Mouse (Mus musculus) kidney, embryonic 16.5 days (tissue): Measurements from ENCODE around the gene Wsb1. TPM values are rescaled to one million over a fixed set of nuclear protein-coding genes. Genes with fewer than 3 reads are reported as not detected.
A peak's percentile ranks its signal among the peaks of the same experiment; 100 is the strongest.

Source experiments
- ATAC-seq: fragments of 200-750 bp; cut with Nextera tagmentation; 2 replicates; pipeline ENCODE4 v1.8.0; 2017; ENCODE audit warnings: moderate TSS enrichment; ENCODE audit not compliant: low FRiP score, low TSS enrichment
- H3K27ac ChIP-seq: fragments of 300-500 bp; sonication (generic); 2 replicates; pipeline ENCODE4 v1.5.1; 2014; ENCODE audit warnings: low read length
- H3K27me3 ChIP-seq: fragments of 300-500 bp; sonication (generic); 2 replicates; pipeline ENCODE4 v1.6.1; 2014; ENCODE audit warnings: low read length, control low read depth, mixed read lengths; ENCODE audit not compliant: insufficient read depth
- H3K36me3 ChIP-seq: fragments of 300-500 bp; sonication (generic); 2 replicates; pipeline ENCODE4 v1.6.1; 2014; ENCODE audit warnings: low read length, control low read depth, mixed read lengths; ENCODE audit not compliant: insufficient read depth
- H3K4me1 ChIP-seq: fragments of 300-500 bp; sonication (generic); 2 replicates; pipeline ENCODE4 v1.6.1; 2014; ENCODE audit warnings: low read length, control low read depth, mixed read lengths; ENCODE audit not compliant: insufficient read depth
- H3K4me2 ChIP-seq: fragments of 300-500 bp; sonication (generic); replicated peaks from 2 replicates; pipeline ENCODE4 v1.6.1; 2014; ENCODE audit warnings: low read depth, low read length
- H3K4me3 ChIP-seq: fragments of 300-500 bp; sonication (generic); 2 replicates; pipeline ENCODE4 v1.5.1; 2014; ENCODE audit warnings: mild to moderate bottlenecking, low read length
- H3K9ac ChIP-seq: fragments of 300-500 bp; sonication (generic); replicated peaks from 2 replicates; pipeline ENCODE4 v1.6.1; 2014; ENCODE audit warnings: low read length
- H3K9me3 ChIP-seq: fragments of 300-500 bp; sonication (generic); 2 replicates; pipeline ENCODE4 v1.6.1; 2016; ENCODE audit warnings: low read length, control low read depth
- WGBS: fragments of 180-500 bp; shearing (Covaris S2); extraction: QIAGEN DNeasy Blood & Tissue Kit; methylation state at CpG from one replicate; pipeline ENCODE4 v1.1.7; 2014; 5-methylcytosine and 5-hydroxymethylcytosine counted together
- polyA plus RNA-seq: library from polyadenylated mRNA; unstranded; fragments of >200 nt; fragmentation: Nextera tagmentation; extraction: Ambion mirVana; gene quantifications from 2 replicates; pipeline ENCODE4 v1.2.1, GENCODE M21; 2015

The Wsb1 gene
- polyA plus RNA-seq, 1 experiment from 2014 or later = 366 TPM

DNA sequence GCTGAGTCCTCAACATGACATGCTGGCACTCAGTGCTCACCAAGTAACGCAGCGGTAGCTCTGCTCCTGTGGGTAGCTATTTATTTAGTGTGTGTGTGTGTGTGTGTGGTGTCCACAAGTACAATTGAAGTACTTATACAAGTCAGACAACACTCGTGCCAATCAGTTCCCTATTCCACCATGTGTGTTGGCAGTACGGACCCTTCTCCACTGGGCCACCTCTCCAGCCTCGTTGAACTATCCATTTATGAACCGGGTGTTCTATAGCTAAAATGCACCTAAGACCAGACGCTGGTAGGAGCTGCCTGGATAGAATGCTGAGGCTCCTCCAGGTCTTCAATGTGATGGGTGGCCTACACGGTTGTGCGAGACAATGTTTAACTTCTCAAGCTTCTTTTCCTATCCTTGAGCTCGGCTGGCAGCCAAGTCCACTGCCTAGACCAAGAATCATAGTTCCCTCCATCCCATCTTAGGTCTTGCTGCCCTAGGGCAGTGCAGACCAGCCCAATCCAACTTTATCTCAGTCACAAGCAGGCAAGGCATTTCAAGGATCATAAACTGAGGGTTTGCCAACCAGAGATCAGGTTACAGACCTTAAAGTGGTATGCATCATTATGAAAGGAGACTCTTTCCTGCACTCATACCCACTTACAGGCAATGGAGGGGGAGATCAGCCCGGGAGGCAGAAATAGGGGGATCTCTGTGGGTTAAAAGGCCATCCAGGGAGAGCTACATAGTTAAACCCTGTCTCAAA lies 16.6 kb downstream of the Wsb1 start:
- H3K27me3 ChIP-seq = no peaks in the 10 kb centered on the region
- peaks cover 45% of the 10 kb centered on the region for H3K36me3 ChIP-seq
- H3K9me3 ChIP-seq = peaks cover 12% of the 10 kb centered on the region
- H3K4me3 ChIP-seq = no peak overlapping the region
- H3K4me2 ChIP-seq = no peak overlapping the region; the same call in 1 of the 2 replicates
- peak; percentile 98 for ATAC-seq
- peak overlapping the region; percentile 93 for H3K27ac ChIP-seq
- WGBS = 62% methylated on average over 11 of the region's 11 CpGs
- H3K4me1 ChIP-seq = peaks cover 14% of the 10 kb centered on the region
- H3K9ac ChIP-seq = no peak overlapping the region

DNA sequence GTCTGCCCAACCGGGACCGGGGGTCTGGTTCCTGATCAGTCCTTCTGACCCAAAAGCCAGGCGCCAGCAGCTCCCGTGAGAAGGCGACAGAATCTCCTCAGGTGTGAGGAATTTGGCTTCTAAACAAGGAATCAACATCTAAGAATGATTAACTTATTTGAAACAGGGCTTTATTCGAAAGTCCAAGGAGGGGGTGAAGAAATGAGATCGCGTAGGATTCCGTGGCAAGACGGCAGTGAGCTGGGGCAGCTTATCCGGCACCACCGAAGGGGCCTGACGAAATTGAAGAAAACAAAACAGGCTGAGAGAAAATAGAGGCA lies 24.3 kb downstream of the Wsb1 start:
- Histone ChIP-seq H3K36me3 (no peaks in the 10 kb centered on the region), H3K27ac (peak overlapping the region; percentile 92), H3K9ac (0 out of 2 replicates have a peak overlapping the region, but pooled peaks have one; percentile 31), H3K9me3 (no peaks in the 10 kb centered on the region), H3K4me2 (peak overlapping the region; percentile 17), H3K4me1 (peaks cover 30% of the 10 kb centered on the region), H3K4me3 (no peak overlapping the region), H3K27me3 (no peaks in the 10 kb centered on the region)
- 58% methylated on average over 13 of the region's 13 CpGs for WGBS
- ATAC-seq = peak; percentile 13; the same call in 1 of the 2 replicates

DNA sequence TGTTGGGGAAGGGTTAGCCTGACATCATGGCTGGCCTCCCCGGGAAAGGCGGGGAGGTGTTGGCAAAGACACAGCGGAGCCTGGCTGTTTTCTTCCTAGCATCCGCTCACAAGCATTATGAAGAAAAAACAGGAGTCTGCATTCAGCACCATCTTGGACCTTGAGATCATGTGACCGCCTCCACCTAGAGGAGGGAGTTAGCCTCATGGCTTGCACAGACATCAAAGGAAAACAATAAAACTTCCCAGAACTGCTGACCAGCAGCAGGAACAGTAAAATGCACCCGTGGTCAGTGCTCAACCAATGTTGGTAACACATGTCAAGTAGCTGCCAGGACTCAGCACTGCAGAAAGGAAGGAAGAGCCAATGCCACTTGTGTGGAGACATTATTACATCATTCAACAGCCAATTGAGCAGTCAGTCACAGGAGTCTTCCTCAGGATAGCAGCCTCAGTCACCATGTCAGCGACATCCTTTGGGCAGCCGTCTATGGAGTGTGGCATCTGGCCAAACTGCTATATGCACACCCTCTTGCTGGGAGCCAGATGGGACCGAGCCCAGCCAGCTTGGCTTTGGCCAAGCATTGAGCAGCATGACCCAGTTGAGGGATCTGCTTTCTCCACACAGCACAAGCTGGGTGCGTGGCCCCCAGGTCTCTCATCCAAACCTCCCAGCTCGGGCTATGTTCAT lies 24.8 kb downstream of the Wsb1 start:
- Histone ChIP-seq H3K36me3 (no peaks in the 10 kb centered on the region), H3K9me3 (no peaks in the 10 kb centered on the region), H3K4me3 (no peak overlapping the region), H3K4me2 (peak overlapping the region; percentile 17), H3K9ac (peak overlapping the region; percentile 0; the same call in 1 of the 2 replicates), H3K4me1 (peaks cover 35% of the 10 kb centered on the region), H3K27me3 (no peaks in the 10 kb centered on the region), H3K27ac (peak overlapping the region; percentile 92)
- peak; percentile 68 for ATAC-seq
- 33% methylated on average over 11 of the region's 11 CpGs for WGBS

DNA sequence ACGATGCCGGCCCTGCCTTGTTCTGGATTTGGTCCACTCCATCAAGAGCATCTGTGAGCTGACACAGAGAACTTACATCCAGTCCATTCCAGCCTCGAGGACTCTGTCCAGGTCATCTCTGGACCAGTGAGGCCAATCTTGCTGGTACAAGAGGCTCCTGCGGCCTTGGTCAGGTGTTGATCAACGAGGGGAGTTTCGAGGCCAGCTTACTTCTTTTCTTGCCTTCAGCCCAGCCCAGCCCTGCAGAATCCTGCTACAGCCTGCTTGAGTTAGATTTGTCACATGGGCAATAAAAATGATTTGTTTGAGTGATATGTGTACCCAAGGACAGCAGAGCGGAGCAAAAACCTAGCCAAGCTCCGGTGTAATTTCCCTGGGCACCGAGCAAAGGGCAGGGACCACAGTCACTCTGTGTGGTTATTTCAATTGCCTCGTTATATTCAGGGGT lies 25.4 kb downstream of the Wsb1 start:
- Histone ChIP-seq H3K4me3 (no peak overlapping the region), H3K4me2 (peak overlapping the region; percentile 17; the same call in 1 of the 2 replicates), H3K9me3 (no peaks in the 10 kb centered on the region), H3K9ac (peak overlapping the region; percentile 22; the same call in 1 of the 2 replicates), H3K27me3 (no peaks in the 10 kb centered on the region), H3K27ac (peak overlapping the region; percentile 92), H3K4me1 (peaks cover 41% of the 10 kb centered on the region), H3K36me3 (no peaks in the 10 kb centered on the region)
- peak; percentile 61 for ATAC-seq
- WGBS = 23% methylated on average over 10 of the region's 10 CpGs

- Histone ChIP-seq H3K4me1 (peaks cover 47% of the 10 kb centered on the region), H3K27ac (peak overlapping the region; percentile 92)
- WGBS = 82% methylated on average over 2 of the region's 2 CpGs
Measured at GRCm38 (mm10) chr11:79228089-79228488, 26.4 kb downstream of the Wsb1 start.

DNA sequence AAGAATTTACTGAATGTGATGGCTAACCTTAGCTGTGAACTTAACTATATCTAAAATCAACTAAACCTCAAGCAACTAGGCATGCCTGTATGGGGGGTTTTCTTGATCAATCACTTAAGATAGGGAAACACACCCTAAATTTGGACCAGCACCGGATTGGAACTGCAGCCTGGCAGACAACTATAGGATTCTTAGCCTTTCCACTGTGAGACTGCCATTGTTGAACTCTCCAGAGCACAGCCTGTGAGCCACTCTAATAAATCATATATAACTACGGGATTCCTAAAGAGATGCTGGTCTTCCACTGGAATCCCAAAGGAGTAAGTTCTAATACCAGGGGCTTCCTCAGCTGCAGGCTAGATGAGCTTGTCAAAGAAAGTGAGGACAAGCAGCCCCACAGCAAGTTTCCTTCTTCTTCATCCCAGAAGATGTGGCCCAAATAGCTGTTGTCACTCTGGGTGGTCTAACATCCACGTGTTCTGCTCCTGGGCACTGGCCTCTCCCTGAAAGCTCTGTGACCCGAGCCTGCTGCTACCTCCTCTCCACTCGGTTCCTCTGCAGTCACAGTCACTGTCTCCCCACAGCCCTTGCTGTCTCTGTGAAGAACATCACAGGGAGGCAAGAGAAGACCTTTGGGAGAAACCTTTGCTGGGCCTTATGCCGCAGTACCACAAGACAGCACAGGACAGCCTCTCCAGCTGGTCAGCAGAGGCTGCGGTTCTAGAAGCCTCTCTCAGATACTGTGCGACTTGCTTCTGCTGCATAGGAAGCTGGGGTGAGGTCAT lies 28.9 kb downstream of the Wsb1 start:
- peaks cover 45% of the 10 kb centered on the region for H3K4me1 ChIP-seq
- ATAC-seq = no peak
- H3K9me3 ChIP-seq = no peaks in the 10 kb centered on the region
- no peak overlapping the region for H3K4me3 ChIP-seq
- no peaks in the 10 kb centered on the region for H3K36me3 ChIP-seq
- no peak overlapping the region for H3K4me2 ChIP-seq
- WGBS = 45% methylated on average over 8 of the region's 8 CpGs
- no peaks in the 10 kb centered on the region for H3K27me3 ChIP-seq
- H3K27ac ChIP-seq = peak overlapping the region; percentile 91
- no peak overlapping the region for H3K9ac ChIP-seq

More at GRCm38 (mm10) chr11:79228089-79228488, 26.4 kb downstream of the Wsb1 start:
- Histone ChIP-seq H3K9me3 (no peaks in the 10 kb centered on the region), H3K4me3 (no peak overlapping the region), H3K9ac (no peak overlapping the region), H3K4me2 (no peak overlapping the region), H3K36me3 (no peaks in the 10 kb centered on the region), H3K27me3 (no peaks in the 10 kb centered on the region)
- no peak for ATAC-seq

- Histone ChIP-seq H3K9me3 (no peaks in the 10 kb centered on the region), H3K27me3 (no peaks in the 10 kb centered on the region), H3K36me3 (no peaks in the 10 kb centered on the region), H3K4me2 (peak overlapping the region; percentile 34), H3K4me1 (peaks cover 40% of the 10 kb centered on the region), H3K9ac (peak overlapping the region; percentile 53; the same call in 1 of the 2 replicates), H3K4me3 (0 out of 2 replicates have a peak overlapping the region, but pooled peaks have one; percentile 1), H3K27ac (peak overlapping the region; percentile 91)
- 20% methylated on average over 18 of the region's 18 CpGs for WGBS
- peak; percentile 75 for ATAC-seq
Measured at GRCm38 (mm10) chr11:79224562-79225280, 29.8 kb downstream of the Wsb1 start.

DNA sequence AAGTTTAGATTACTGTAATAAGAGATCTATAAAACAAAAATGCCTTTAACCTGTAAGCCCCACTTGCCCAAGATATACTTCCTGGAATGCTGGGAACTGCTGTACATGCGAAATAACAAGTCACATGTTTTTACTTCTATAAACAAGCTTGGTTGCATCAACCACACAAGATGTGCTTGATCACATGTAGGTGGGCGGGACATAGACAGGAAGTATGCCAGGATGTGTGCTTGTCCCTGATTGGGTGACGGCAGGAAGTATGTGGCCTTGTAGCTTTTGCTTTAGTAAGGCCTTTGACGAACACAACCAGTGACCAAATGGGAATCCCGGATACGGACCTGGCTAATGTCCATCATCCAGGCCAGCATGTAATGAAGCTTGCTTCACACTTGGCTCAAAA lies 31.1 kb downstream of the Wsb1 start:
- no peaks in the 10 kb centered on the region for H3K36me3 ChIP-seq
- H3K4me1 ChIP-seq = peaks cover 32% of the 10 kb centered on the region
- no peaks in the 10 kb centered on the region for H3K9me3 ChIP-seq
- no peak overlapping the region for H3K4me3 ChIP-seq
- no peak for ATAC-seq
- H3K9ac ChIP-seq = no peak overlapping the region
- no peak overlapping the region for H3K27ac ChIP-seq
- WGBS = 87% methylated on average over 6 of the region's 6 CpGs
- H3K4me2 ChIP-seq = no peak overlapping the region
- H3K27me3 ChIP-seq = no peaks in the 10 kb centered on the region

DNA sequence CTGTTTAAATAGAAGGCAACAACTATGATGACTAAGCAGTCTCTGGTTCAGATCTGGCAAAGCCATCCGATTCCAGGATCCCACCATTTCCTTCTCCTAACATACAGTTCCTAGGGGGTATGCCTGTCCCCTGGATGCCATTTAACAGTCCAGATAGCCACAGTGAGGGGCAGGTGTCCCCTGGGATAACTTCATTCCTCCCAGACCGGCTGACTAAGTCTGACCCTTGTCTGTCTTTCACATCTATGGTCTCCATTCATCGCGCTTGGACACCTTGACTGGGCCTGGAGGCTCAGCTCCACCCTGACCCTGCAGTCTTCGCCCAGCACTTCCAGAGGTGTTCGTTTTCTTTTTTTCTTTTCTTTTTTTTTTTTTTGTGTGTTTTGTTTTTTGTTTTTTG lies 31.8 kb downstream of the Wsb1 start:
- Histone ChIP-seq H3K9ac (no peak overlapping the region), H3K9me3 (no peaks in the 10 kb centered on the region; the same call in 1 of the 2 replicates), H3K36me3 (no peaks in the 10 kb centered on the region), H3K4me2 (no peak overlapping the region), H3K4me1 (peaks cover 32% of the 10 kb centered on the region), H3K27me3 (no peaks in the 10 kb centered on the region), H3K27ac (no peak overlapping the region), H3K4me3 (no peak overlapping the region)
- ATAC-seq = no peak
- 85% methylated on average over 6 of the region's 6 CpGs for WGBS
